Mouse (Mus musculus): ENCODE data around the gene Mrpl39.

Mrpl39 gene

GRCm38 (mm10) chr16:84744703-84745490 lies 9.4 kb upstream of the Mrpl39 start:
- in situ Hi-C loops (cut with MboI): no loop called here

DNA sequence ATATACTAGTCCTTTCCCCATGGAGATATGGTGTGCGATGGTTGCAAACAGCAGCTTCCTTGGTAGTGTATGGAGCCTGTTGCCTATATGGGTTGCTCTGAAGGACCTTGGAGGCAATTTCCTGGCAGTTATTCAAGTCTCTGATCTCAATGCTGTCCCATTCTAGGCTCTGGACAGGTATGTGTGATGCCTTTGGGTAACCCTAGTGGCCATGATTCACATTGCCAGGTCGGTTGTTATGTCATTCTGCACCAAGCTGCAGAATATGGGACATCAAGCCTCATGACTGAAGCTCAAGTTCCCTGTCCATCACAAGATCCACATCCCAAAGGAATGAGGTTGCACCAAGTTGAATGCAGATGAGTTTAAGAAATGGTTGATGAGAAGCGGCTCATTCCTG lies 1.8 kb upstream of the Mrpl39 start:
- in situ Hi-C loops (cut with MboI): loop anchor here (10.0 kb wide), 1 partner anchor 97 kb away; the partner anchor contains the start of genes Atp5j and Gabpa

GRCm38 (mm10) chr16:84734806-84735165 lies 756 bp downstream of the Mrpl39 start:
- in situ Hi-C loops (cut with MboI): loop anchor here (10.0 kb wide), 1 partner anchor 100 kb away; the partner anchor contains the start of genes Atp5j and Gabpa

DNA sequence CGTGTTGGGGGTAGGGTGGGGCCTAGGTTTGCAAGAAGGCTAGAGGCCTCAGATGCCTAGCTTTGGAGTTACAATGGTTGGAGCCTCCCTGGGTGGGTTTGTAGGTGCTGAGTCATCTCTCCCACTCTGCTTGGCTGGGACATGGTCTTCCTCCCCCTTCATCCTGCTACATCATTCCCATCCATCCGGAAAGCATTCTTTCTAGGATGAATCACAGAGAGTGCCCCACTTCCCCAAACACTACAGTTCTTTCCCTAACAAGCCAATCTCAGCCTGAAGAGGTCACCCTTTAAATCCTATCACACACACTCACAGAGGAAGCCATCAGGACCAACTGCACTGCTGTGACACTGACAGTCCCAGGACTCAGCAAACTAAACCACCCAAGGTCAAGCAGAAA lies 14.9 kb downstream of the Mrpl39 start:
- in situ Hi-C loops (cut with MboI): no loop called here

GRCm38 (mm10) chr16:84718250-84718649 lies 17.3 kb downstream of the Mrpl39 start:
- in situ Hi-C loops (cut with MboI): no loop called here

DNA sequence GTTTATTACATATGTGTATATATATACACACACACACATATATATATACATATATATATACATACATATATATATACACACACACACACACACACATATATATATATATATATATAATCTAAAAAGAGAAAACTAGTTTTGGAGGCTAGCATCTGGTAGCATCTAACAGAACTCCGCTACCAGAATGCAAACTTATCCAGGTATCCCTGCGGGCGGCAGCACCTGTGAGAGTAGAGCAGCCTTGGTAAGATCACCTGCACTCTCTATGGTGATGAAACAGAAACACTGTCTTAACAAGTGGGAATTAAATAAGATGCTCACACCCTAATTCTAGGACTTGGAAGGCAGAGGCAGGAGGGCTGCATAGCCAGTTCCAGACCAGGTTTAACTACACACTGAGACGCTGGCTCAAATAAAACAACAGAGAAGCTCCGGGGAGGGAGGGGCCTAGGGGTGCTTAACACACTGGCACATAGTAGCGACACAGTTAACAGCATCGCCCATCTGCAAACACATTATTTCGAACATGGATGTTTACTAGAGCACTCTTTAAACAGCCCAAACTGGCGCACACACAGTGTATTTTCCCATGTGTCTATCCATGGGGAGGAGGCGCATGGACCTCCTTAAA lies 17.8 kb downstream of the Mrpl39 start:
- in situ Hi-C loops (cut with MboI): no loop called here

- in situ Hi-C loops (cut with MboI): no loop called here
Observed at GRCm38 (mm10) chr16:84716724-84717617, 18.6 kb downstream of the Mrpl39 start.

DNA sequence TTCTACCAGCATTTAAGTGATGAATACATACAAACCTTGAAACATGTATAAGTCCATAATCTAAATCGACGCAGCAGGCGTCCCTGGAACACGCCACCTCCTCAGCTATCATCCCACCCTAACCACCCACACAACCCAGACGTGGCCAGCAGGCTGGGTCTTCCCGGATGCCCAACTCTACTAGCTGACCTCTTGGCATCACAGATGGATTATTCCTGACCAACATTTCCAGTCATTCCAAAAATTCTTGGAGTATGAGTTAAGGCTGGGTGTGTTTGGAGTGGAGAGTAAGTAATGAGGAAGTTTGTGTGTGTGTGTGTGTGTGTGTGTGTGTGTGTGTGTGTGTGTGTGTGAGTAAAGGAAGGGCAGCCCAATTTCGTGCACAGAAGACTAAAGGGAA lies 19.3 kb downstream of the Mrpl39 start:
- in situ Hi-C loops (cut with MboI): no loop called here

- in situ Hi-C loops (cut with MboI): no loop called here
Observed at GRCm38 (mm10) chr16:84714978-84715377, 20.6 kb downstream of the Mrpl39 start.

- in situ Hi-C loops (cut with MboI): no loop called here
Observed at GRCm38 (mm10) chr16:84713926-84714325, 21.6 kb downstream of the Mrpl39 start.

- in situ Hi-C loops (cut with MboI): no loop called here
Observed at GRCm38 (mm10) chr16:84713156-84713555, 22.4 kb downstream of the Mrpl39 start.

GRCm38 (mm10) chr16:84708649-84709048 lies 26.9 kb downstream of the Mrpl39 start:
- in situ Hi-C loops (cut with MboI): no loop called here

GRCm38 (mm10) chr16:84707802-84708201 lies 27.7 kb downstream of the Mrpl39 start:
- in situ Hi-C loops (cut with MboI): no loop called here

DNA sequence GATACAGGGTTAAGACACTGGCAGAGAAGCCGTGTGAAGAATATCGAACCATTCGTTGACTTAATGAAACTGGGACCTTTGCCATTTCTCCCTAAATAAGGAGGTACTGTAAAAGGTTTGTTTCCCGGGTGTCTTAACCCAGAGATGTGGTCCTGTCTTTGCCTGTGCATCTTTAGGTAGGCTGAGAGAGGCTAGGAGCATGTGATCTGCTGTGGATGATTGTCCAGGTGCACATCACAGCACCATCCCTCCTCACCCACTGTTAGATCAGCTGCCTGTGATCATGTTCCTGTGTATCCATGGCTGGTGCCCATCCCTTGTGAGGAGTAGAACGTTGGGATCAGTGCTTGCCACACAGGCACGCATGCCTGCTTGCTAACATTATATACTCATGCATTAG lies 29.0 kb downstream of the Mrpl39 start:
- in situ Hi-C loops (cut with MboI): no loop called here

DNA sequence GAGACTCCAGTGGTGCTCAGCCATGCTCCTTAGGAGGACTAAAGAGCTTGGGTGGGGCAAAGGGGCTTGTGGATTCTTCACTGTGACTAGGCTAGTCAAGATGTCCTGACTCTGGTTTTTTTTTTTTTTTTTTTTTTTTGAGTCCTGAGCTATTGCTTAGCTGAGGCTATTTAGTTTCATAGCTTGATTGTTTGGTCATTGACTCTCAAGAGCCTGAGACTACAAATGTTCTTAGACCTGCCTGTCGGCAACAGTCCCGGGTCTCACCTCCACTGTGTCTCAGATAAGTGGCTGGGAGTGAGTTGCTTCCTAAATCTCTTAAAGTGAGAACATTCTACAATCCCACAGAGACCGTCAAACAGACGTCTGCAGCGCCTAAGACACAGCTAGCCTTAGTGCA lies 30.0 kb downstream of the Mrpl39 start:
- in situ Hi-C loops (cut with MboI): no loop called here

GRCm38 (mm10) chr16:84704661-84705240 lies 30.8 kb downstream of the Mrpl39 start:
- in situ Hi-C loops (cut with MboI): no loop called here

- in situ Hi-C loops (cut with MboI): no loop called here
Observed at GRCm38 (mm10) chr16:84703769-84704660, 31.5 kb downstream of the Mrpl39 start.

DNA sequence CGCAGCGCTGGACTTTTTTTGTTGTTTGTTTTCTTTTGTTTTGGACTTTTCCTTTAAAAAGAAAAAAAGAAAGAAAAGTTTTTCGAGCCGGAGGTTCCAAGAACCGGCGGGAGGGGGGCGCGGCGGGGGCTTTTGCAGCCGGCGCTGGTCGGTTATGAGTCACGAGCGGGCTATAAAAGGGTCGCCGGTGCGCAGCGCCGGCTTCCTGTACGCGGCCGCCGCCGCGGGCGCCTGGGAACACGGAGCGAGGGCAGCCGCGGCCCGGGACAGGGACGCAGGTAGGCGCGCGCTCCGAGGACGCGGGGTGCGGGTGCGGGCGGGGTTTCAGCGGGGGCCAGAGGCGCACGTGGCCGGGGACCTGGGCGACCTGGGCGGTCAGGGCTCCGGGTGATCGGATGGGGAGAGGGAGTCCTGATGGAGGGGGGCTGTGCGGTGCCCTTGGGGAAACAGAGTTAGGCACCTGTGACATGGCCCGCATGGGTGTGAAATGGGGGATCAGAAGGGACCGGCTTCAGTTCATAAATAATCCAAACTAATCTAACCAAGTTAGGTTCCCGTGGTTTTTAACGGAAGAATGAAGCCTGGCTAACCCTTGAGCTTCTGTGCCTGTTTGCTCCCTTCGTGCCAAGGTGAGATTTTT lies 32.3 kb downstream of the Mrpl39 start:
- in situ Hi-C loops (cut with MboI): no loop called here

GRCm38 (mm10) chr16:84702230-84703128 lies 33.1 kb downstream of the Mrpl39 start:
- in situ Hi-C loops (cut with MboI): no loop called here

Measured in mature B cell (primary cell).